Mouse (Mus musculus) layer of hippocampus, postnatal 25 days (tissue): ENCODE results near the gene Gm21775. TPM values are rescaled to one million over a fixed set of nuclear protein-coding genes. Genes with fewer than 3 reads are reported as not detected.
"Not testable (repeated sequence)": the region's sequence is repeated elsewhere in the genome, so short reads cannot be mapped to it uniquely, and the experiment has no call there.

ENCODE experiments used
- DNase-seq, 2 experiments: peaks; one replicate each; pipeline ENCODE4 v3.0.0; 2022; ENCODE audit warnings: mixed read lengths in 2 of 2, low spot score in 1 of 2; ENCODE audit errors: extremely low spot score in 1 of 2
- total RNA-seq, 2 experiments: library from RNA; stranded (reverse); gene quantifications; 2 replicates each; pipeline ENCODE4 v1.2.3; 2021

The Gm21775 gene
- total RNA-seq = not detected

GRCm38 (mm10) chrY:10553153-10553552 lies at the start of gene Gm21775:
Gene Gm21775 (plus strand): TSS chrY:10553453.
- DNase-seq = not testable (repeated sequence)

- not testable (repeated sequence) for DNase-seq
These were observed 17.3 kb upstream of the Gm21775 start, which contains the start of gene Gm20737 for GRCm38 (mm10) chrY:10535942-10536341. Gene Gm20737 (minus strand): TSS chrY:10536042.

Other genes starting within 250 kb of the Gm21775 start
- not detected for gene Gm20834, start 228.9 kb upstream of the Gm21775 start, total RNA-seq
- gene Gm28510, start 140.7 kb upstream of the Gm21775 start, total RNA-seq = not detected
- gene Gm20737, start 17.4 kb upstream of the Gm21775 start, total RNA-seq = not detected
- gene Gm21900, start 62.9 kb downstream of the Gm21775 start, total RNA-seq = not detected
- not detected for gene Gm20777, start 199.0 kb downstream of the Gm21775 start, total RNA-seq